Mouse (Mus musculus) right cerebral cortex, postnatal 14 days (tissue): ENCODE data around the gene Tyw1.
"Not testable (repeated sequence)": the region's sequence is repeated elsewhere in the genome, so short reads cannot be mapped to it uniquely, and the experiment has no call there.

Source experiments
- DNase-seq: peaks from one replicate; pipeline ENCODE4 v3.0.0; 2022

Tyw1 gene

DNA sequence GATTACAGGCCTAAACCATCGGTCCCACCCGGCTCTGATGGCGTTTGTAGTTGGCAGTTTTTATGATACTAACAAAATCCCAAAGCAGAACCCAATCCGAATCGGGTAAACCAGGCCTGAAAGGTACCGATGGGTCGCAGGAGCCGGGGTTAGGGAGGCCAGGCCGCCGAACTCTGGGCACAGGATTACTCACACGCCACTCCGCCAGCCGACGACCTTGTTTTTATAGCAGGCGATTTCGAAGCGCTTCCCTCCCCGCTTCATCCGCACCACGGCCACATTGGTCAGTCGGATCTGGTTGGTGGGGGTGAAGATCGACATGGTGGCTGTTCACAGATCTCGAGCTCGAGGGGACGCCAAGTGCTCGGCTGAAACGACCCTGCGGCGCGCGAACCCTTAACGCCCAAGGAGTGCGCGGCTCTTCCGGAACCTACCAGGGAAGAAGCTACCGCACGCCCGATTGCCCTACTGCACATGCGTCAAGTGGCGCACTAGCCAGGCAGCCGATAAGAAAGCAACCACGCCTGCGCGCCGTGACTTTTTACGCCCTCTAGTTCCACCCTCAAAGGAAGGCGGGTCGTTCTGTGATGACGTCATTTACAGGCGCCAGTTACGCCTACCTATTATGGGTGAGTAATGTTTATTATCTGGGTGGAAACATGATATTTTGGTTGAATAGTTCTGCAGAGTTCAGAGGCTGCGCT is at the start of gene Tyw1, which contains the start of gene Sbds:
Gene Tyw1, plus strand, starts transcription at position 603 of the 704 bp plus-strand sequence.
Gene Sbds, minus strand, starts transcription at position 514 of the 704 bp plus-strand sequence.
- peak; percentile 97 for DNase-seq

DNA sequence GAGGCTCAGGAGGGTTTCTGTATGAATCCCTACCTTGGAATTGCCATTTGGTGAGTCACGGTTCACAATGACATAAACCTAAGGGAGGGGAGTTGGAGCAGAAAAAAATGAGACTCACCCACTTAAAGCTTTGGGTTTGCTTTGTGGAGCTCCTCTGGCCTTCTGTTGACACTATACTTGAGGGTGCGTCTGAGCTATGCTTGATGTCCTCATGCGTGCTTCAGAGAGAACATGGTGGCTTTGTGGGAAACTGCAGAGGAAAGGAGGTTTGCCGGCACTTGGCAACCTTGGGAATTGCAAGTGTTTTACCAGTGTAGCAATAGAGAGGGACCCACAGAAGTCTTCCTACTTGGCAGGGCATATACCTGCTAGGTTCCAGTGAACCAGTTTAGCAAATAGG is 48.1 kb upstream of the Tyw1 start:
- no peak for DNase-seq

DNA sequence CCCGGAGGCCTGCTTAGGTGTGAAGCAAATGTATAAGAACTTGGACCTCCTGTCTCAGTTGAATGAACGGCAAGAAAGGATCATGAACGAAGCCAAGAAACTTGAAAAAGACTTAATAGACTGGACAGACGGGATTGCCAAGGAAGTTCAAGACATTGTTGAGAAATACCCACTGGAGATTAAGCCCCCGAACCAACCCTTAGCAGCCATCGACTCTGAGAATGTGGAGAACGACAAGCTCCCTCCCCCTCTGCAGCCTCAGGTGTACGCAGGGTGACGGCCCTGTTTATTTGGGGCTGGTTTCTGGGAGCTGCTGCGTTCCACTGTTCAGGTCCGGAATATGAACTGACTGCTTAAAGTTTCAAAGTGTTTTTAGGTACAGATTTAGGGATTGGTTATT is 42.5 kb upstream of the Tyw1 start:
- DNase-seq = no peak

DNA sequence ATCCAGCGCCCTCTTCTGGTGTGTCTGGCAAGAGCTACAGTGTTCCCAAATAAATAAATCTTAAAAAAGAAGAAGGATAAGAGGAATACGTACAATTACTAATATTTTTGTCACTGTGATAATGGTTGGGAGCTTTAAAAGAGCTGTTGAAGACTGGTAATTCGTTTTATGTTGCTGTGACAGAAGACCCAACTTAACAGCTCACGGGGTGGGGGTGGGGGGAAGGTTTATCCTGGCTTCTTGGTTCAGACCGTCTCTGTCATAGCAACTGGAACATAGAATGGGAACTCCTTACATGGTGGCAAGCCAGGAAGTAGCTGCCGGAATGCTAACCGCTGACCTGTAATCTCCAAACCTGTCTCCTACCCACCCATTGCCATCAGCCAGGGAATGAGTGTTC is 38.6 kb upstream of the Tyw1 start, which contains the start of gene Tmem248:
Gene Tmem248, plus strand, starts transcription at position 301 of the 400 bp plus-strand sequence.
- DNase-seq = no peak

DNA sequence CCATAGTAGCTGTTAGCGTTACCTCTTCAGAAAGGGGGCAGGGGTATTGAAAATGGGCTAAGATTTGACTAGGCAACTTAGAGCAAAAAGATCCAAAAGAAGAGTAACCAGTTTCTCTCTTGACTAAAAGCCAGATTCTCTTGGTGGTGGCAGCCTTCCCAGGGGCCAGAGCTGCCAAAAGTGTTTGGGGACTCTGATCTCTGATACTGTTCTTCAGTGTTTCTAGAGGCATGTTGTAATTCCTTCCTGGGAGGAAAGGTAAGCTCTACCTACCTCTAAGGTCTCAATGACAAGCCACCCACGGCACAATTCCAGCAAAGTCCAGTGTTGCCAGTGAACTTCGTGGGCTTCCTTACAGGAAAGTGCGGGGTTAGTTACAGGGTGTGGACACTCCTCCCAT is 38.0 kb upstream of the Tyw1 start:
- DNase-seq = no peak

DNA sequence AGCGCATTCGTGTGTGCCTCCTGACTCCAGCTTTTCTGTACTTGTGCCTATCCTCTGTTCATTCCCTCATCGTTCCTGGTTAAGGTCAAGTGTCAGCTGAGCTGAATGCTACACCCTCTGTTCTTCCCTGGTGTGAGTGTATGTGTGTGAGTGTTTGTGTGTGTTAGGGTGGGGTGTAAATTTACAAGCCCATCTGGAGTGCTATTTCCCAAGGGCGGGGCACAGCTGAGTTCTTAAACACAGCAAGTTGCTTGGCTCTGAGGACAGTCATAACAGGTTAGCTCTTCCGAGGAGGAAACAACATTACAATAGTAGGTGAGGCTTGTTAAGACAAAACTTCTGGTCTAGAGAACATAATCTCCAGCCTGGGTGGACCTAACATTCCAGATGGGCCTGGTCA is 37.1 kb upstream of the Tyw1 start:
- no peak for DNase-seq

DNA sequence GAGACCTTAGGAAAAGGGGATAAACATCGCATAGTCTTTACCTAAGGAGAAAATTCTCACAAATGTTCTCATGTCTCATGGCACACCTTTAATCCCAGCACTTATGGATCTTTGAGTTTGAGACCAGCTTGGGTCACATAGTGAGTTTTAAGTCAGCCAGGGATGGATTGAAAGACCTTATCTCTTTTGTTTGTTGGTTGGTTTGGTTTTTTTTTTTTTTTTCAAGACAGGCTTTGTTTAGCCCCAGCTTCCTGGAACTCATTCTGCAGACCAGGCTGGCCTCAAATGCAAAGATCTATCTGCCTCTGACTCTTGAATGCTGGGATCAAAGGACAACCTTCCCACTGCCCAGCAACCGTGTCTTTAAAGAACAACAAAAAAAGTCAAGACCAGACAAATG is 34.1 kb upstream of the Tyw1 start:
- DNase-seq = no peak

DNA sequence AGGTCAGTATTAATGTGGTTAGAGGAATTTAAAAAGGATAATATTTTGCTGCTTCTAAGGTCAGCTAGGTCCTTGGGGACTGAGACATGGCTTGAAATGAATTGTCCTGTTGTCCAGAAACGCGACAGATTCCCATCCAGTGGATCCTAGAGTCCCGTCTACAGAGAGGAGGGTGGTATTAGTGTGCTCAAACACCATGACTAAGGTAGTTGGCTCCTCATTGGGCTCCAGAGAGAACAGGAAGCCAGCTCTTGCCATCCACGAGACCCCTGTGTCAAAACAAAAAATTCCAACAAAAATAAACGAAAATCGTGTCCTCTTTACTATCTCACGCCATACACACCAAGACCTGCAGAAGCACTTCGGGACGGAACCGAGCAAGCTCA is 33.7 kb upstream of the Tyw1 start:
- no peak for DNase-seq

DNA sequence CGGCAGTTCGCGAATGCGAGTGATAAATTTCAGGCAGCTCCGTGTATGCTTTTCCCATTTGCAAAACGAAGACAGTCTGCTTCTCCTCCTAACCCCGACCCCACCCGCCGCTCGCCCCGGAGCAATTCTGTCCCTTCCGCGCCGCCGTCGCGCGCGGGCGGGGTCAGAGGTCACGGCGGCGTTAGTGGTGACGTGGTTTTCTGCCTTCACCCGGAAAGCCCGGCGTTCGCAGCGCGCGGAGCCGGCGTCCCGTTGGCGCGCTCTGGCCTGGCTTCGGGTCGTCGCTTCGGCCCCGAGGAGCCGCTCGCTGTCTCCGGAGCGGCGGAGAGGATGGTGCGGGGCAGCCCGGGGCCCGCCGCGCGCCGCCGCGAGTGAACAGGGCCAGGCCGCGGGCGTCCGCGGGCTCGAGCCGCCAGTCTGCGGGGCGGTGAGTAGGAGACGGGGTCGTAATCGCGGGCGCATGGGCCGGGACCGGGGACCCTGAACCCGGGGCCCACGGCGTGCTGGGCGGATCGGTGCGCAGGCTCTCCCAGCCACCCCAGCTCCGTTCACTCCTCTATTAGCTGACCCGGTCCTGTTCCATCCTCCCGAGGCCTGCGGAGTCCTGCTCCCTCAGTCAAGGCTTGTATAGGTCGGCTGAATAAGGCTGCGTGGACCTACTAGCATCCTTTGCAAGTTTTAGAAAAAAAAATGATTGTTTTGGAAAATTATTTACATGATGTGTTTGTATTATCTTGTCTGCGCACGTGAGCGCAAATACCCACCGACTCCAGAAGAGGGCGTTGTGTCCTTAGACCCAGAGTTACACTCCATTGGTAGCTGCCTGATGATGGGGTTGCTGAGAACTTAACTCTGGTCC is 33.0 kb upstream of the Tyw1 start:
- peak; percentile 93 for DNase-seq

DNA sequence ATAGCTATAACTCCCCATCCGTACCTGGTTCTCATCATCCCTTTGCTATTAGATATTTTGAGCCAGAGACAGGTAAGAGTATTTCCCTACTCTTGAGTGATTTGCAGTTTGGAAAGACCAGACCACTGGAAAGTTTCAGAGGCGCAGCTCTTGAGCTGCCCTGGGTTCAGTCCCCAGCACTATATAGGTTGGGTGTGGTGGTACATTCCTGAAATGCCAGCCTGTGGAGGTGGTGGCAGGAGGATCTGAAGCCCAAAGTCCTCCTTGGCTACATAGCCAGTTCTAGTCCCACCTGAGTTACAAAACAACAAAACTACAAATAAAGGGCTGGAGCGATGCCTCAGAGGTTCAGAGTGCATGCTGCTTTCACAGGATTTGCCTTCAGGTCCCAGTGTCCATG is 28.6 kb upstream of the Tyw1 start:
- DNase-seq = no peak

DNA sequence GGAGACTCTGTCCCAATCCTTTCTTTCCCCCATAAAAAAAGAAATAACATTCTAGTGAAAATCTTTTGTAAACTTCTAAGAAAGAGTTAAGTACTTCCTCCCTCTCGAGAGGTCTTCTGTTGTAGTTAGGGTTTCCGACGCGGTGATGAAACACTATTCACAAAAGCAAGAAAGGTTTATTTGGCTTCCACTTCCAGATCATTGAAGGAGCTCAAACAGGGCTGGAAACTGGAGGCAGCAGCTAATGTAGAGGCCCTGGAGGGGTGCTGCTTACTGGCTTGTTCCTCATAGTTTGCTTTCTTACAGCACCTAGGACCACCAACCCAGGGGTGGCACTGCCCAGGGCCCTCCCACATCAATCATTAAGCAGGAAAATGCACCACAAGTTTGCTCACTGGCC is 27.3 kb upstream of the Tyw1 start:
- DNase-seq = no peak

DNA sequence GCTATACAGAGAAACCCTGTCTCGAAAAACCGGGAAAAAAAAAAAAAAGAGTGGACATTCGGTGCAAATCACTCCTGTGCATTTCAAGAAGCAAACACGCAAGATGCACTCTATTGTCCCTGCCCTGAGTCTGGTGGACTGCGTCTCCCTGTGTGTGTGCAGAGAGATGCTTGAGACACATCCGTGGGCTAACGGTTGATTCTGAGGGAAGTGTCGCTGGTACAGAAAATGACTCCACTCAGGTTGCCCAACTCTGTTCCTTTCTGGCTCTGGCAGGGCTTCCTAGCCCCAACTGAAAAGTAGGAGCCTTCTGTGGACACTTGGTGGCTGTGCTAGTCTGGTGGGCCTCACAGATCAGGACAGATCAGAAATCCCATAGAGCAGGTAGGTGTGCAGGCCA is 19.1 kb upstream of the Tyw1 start:
- DNase-seq = no peak

DNA sequence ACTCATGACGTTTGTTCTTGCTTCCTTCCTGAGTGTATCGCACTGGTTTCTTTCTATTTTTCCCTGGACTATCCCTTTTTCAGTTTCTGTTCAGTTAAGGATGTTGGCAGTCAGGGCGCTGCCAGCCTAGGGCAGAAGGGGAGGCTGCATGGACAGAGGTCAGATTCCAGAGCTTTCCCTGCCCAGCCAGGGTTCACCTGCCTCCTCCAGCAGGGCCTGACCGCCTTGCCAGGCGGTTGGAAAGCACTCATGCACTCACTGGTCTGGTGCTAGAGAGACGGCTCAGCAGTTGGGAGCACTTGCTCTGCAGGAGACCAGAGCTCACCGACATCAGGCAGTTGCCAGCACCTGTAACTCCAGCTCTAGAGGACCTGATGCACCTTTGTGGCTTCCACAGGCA is 16.2 kb upstream of the Tyw1 start:
- no peak for DNase-seq

DNA sequence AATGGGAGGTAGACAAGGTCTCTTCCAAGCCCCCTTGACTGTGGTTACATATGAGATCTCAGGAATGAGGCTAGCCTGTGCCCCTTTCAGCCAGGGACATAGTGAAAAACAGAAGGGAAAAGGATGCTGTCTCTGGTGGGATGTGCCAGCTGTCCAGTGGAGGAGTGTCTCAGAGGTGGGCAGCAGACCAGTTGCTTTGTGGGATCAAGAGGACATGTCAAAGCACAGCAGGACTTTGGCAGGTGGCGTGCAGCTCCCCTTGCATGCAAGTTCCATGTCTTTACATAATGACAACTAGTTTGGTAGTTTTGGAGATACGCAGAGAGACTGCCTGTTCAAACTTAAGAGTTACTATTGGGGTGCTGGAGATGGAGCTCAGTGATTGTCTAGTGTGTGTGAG is 15.6 kb upstream of the Tyw1 start:
- DNase-seq = no peak

DNA sequence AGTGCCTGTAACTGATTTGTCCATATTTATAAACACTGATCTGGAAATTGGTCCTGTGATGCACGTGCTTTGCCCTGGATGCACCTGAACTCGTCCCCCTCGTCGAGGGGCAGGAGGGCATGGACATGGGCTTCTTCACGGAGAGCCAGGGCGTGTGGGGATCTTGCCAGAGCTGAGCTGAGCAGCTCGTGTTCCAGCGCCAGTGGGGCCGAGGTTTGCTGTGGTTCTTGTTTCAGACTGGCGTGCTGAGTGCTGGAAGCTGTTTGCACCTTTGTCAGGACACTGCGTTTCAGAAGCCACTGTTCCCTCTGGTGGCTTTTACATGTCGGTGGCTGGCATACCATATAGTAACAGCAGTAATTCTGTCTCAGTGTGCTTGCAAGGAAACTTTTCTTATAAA is 14.0 kb upstream of the Tyw1 start:
- no peak for DNase-seq

DNA sequence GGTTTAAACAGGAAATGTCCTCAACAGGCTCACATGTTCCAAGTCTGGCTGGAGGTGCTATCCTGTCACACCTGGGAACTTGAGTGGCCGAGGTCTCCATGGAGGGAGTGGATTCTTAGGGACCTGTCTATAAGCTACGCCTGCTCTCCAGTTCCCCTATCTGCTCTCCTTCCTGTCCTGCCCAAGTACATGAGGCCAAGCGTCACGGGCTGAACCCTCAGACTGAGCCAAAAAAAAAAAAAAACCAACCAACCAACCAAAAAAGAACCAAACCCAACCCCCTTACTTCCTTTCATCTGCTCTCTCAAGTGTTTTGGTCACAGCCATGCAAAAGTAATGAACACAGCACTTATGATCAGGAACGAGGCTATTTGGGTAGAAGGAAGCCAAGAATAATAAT is 7.6 kb upstream of the Tyw1 start:
- DNase-seq = no peak

DNA sequence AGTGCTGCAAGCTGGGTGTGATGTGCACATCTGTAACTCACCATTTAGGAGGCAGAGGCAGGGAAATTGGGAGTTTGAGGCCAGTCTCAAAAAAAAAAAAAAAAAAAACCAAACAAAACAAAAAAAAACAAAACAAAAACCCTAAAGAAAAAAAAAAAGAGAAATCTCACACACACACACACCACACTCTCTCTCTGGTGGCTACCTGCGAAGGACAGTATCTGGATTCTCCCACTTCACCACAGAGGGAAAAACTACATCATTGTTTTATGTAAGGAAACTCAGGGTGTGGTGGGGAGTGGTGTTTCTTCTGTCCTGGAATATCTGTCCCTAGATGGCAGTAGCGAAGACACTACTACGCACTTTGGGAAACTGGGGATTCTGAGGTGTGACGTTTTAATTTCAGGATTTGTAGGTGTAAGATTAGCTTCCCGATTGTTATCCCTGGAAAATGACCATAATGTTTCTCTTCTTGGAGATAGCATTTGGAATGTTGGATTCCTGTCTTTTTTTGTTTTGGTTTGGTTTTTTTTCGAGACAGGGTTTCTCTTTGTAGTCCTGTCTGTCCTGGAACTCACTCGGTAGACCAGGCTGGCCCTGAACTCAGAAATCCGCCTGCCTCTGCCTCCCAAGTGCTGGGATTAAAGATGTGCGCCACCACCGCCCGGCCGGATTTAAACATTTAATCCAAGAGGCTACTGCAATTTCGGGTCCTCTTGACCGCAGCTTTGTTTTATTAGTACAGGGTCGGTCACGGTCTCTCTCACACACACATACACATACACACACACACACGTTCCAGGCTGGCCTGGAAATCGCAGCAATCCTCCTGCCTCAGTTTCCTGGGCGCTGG is 1.0 kb upstream of the Tyw1 start:
- DNase-seq = no peak

DNA sequence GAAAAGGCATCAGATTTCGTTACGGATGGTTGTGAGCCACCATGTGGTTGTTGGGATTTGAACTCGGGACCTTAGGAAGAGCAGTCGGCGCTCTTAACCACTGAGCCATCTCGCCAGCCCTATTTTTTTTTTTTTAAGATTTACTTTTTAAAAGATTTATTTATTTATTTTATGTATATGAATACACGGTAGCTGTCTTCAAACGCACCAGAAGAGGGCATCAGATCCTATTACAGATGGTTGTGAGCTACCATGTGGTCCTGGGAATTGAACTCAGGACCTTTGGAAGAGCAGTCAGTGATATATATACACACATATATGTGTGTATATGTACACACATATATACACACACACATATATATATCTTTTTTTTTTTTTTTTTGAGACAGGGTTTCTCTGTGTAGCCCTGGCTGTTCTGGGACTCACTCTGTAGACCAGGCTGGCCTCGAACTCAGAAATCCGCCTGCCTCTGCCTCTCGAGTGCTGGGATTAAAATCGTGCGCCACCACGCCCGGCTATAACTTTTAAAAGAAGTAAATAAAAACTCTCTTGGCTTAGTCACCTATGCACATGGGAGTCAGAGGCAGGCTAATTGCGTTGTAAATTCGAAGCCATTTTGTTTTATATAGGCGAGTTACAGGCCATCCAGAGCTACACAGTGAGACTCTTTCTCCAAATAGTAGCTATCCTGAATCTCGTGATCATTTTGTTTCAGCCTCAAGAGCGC is 543 bp downstream of the Tyw1 start:
- DNase-seq = not testable (repeated sequence)

DNA sequence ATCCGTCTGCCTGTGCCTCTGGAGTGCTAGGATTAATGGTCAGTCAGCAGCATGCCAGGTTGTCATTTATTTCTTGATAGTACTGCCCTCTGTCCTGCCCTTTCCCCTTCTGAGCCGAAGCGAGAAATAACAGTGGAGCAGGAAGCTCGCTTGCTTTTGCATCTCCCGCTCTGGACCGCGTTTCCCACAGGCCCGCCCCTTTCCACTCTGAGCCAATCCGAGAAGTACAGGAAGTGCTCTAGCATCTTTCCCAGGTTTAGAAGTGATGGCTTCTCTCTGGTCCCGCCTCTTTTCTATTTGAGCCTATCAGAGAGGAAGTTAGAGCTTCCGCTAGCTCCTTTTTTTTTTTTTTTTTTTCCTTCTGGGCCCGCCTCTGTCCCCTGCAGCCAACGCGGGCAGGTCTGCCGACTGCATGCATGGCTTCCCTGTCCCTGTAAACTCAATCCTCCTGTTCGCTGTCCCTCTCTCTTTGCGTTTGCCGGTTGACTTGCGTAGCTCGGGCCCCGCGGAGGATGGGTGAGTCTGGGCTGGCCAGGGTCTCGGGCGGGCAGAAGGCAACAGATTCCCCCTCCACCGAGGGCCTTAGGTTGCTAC is 1.4 kb downstream of the Tyw1 start:
- peak; percentile 86 for DNase-seq

DNA sequence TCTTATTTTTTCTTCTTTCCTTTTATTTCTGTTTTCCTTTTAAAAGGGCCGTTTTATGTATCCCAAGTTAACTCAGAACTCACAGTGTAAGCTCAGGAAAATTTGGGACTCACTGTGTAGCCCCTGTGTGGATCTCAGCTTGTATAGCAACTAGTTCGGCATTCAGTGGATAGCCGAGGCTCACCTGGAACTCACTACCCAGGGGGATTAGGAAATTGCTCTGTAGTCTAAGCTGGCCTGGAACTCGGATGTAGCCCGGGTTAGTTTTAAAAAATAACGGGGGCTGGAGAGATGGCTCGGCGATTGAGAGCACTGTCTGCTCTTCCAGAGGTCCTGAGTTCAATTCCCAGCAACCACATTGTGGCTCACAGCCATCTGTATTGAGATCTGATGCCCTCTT is 1.9 kb downstream of the Tyw1 start:
- no peak for DNase-seq

DNA sequence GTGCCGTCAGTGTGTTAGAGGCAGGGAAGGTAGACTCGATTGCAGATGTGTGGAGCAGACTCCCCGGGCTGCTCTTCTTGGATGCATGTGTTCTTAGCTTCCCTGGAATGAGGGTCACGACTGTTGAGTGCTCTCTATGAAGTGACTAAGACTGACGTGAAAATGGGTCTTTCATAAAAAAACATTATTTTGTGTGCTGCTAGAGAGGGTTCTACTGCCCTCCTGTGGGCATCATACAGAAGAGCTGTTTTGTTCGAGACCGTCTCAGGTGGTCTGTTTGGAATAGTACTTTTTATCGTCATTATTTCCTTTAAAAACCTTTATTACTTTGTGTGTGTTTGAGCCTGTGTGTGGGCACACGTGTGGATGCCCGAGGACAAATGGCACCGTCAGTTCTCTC is 8.0 kb downstream of the Tyw1 start:
- DNase-seq = no peak

DNA sequence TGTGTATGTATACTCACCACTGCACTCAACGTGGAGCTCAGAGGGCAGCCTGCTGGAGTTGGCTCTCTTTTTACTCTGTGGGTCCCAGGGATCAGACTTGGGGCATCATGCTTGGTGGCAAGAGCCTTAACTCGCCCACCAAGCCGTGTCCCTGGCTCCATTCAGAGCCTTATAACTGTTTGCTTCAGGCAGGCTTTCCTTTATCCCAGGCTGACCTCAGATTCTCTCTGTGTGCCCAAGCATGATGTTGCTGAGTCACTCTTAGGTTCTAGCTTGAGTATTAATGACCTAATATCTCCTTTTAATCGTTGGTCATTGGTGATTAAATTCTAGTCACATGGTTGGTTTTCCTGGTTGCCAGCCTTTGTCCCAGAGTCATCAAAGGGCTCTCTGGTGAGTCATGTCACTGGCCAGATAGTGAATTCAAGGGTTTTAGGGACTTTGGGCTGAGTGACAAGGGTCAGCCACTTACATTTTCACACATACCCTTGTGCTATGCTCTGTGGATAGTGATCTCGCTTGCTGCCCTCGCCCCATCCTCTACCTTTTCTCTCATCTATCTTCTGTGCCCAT is 9.1 kb downstream of the Tyw1 start:
- no peak for DNase-seq
